Mouse (Mus musculus): Measurements from ENCODE around the gene Olfr110.
"Not testable (repeated sequence)": the region's sequence is repeated elsewhere in the genome, so short reads cannot be mapped to it uniquely, and the experiment has no call there.

Gene Olfr110

GRCm38 (mm10) chr17:37491930-37492518 is at the start of gene Olfr110:
Gene Olfr110 (plus strand): TSS chr17:37492468.
- no peak for DNase-seq

- no peak for DNase-seq
Observed at GRCm38 (mm10) chr17:37445180-37445579, 47.1 kb upstream of the Olfr110 start, which contains the start of gene Olfr108. Gene Olfr108 (plus strand): TSS chr17:37445480.

GRCm38 (mm10) chr17:37458616-37459015 is 33.7 kb upstream of the Olfr110 start, which contains the start of gene Olfr109:
Gene Olfr109 (plus strand): TSS chr17:37458916.
- no peak for DNase-seq

- no peak for DNase-seq
Observed at GRCm38 (mm10) chr17:37483452-37483851, 8.8 kb upstream of the Olfr110 start, which contains the start of gene H2-M2. Gene H2-M2 (minus strand): TSS chr17:37483552.

- DNase-seq: no peak
Observed at GRCm38 (mm10) chr17:37507730-37508129, 15.5 kb downstream of the Olfr110 start, which contains the start of gene Olfr111. Gene Olfr111 (plus strand): TSS chr17:37508030.

- not testable (repeated sequence) for DNase-seq
Observed at GRCm38 (mm10) chr17:37524612-37525011, 32.3 kb downstream of the Olfr110 start.

- DNase-seq: not testable (repeated sequence)
Observed at GRCm38 (mm10) chr17:37525427-37525826, 33.2 kb downstream of the Olfr110 start.

- DNase-seq: no peak
Observed at GRCm38 (mm10) chr17:37535173-37535572, 42.9 kb downstream of the Olfr110 start.

GRCm38 (mm10) chr17:37538416-37538815 is 46.1 kb downstream of the Olfr110 start:
- DNase-seq: not testable (repeated sequence)

- DNase-seq: no peak
Observed at GRCm38 (mm10) chr17:37541454-37542119, 49.3 kb downstream of the Olfr110 start.

GRCm38 (mm10) chr17:37543800-37544435 is 51.6 kb downstream of the Olfr110 start:
- no peak for DNase-seq
